Mouse (Mus musculus): ENCODE measurements at regions not wholly inside any gene's neighbourhood (a gene's known extent, or its start where the extent isn't known, plus 50 kb on each side); places are given as distances from the start of the nearest gene placed in this dataset.

GRCm38 (mm10) chr4:52341245-52341644 lies 97.8 kb upstream of the Smc2 start:
- Histone ChIP-seq H3K9me3 (replicated peaks; ENCODE audit: control insufficient read depth, low read length, poor library complexity, severe bottlenecking) (no peaks in the 10 kb centered on the region), H3K4me3 (ENCODE audit: low read depth, low read length) (no peak overlapping the region), H3K27ac (ENCODE audit: low read length) (no peak overlapping the region), H3K9ac (ENCODE audit: low read depth, low read length) (no peak overlapping the region), H3K4me1 (ENCODE audit: control insufficient read depth, insufficient read depth, low read length) (no peaks in the 10 kb centered on the region), H3K36me3 (ENCODE audit: control insufficient read depth, insufficient read depth, low read length) (no peaks in the 10 kb centered on the region), H3K27me3 (ENCODE audit: control insufficient read depth, insufficient read depth, low read depth, low read length) (no peaks in the 10 kb centered on the region), H3K4me2 (ENCODE audit: low read length) (no peak overlapping the region)
- no peak for ATAC-seq

- Histone ChIP-seq H3K27ac (ENCODE audit: low read length) (no peak overlapping the region), H3K9me3 (replicated peaks; ENCODE audit: control insufficient read depth, low read length, poor library complexity, severe bottlenecking) (0 out of 2 replicates have a peak, but pooled peaks cover 2% of the 10 kb centered on the region), H3K4me2 (ENCODE audit: low read length) (no peak overlapping the region), H3K4me3 (ENCODE audit: low read depth, low read length) (no peak overlapping the region), H3K9ac (ENCODE audit: low read depth, low read length) (no peak overlapping the region), H3K4me1 (ENCODE audit: control insufficient read depth, insufficient read depth, low read length) (no peaks in the 10 kb centered on the region), H3K27me3 (ENCODE audit: control insufficient read depth, insufficient read depth, low read depth, low read length) (no peaks in the 10 kb centered on the region), H3K36me3 (ENCODE audit: control insufficient read depth, insufficient read depth, low read length) (no peaks in the 10 kb centered on the region)
- ATAC-seq: no peak
- WGBS: 67% methylated on average over 6 of the region's 6 CpGs
Measured at GRCm38 (mm10) chr4:52361751-52362150, 77.3 kb upstream of the Smc2 start.

- H3K27ac ChIP-seq (ENCODE audit: low read length): no peak overlapping the region
- no peak overlapping the region for H3K4me3 ChIP-seq (ENCODE audit: low read depth, low read length)
- no peak overlapping the region for H3K9ac ChIP-seq (ENCODE audit: low read depth, low read length)
- H3K36me3 ChIP-seq (ENCODE audit: control insufficient read depth, insufficient read depth, low read length): no peaks in the 10 kb centered on the region
- 71% methylated on average over 4 of the region's 4 CpGs for WGBS
- no peaks in the 10 kb centered on the region for H3K4me1 ChIP-seq (ENCODE audit: control insufficient read depth, insufficient read depth, low read length)
- H3K9me3 ChIP-seq (replicated peaks; ENCODE audit: control insufficient read depth, low read length, poor library complexity, severe bottlenecking): 0 out of 2 replicates have a peak, but pooled peaks cover 2% of the 10 kb centered on the region
- H3K4me2 ChIP-seq (ENCODE audit: low read length): no peak overlapping the region
- ATAC-seq: no peak
- H3K27me3 ChIP-seq (ENCODE audit: control insufficient read depth, insufficient read depth, low read depth, low read length): no peaks in the 10 kb centered on the region
Measured at GRCm38 (mm10) chr4:52365866-52366265, 73.2 kb upstream of the Smc2 start.

GRCm38 (mm10) chr4:52368527-52368926 lies 70.5 kb upstream of the Smc2 start:
- Histone ChIP-seq H3K36me3 (ENCODE audit: control insufficient read depth, insufficient read depth, low read length) (no peaks in the 10 kb centered on the region), H3K4me2 (ENCODE audit: low read length) (no peak overlapping the region), H3K9ac (ENCODE audit: low read depth, low read length) (no peak overlapping the region), H3K9me3 (replicated peaks; ENCODE audit: control insufficient read depth, low read length, poor library complexity, severe bottlenecking) (0 out of 2 replicates have a peak, but pooled peaks cover 2% of the 10 kb centered on the region), H3K27ac (ENCODE audit: low read length) (no peak overlapping the region), H3K27me3 (ENCODE audit: control insufficient read depth, insufficient read depth, low read depth, low read length) (no peaks in the 10 kb centered on the region), H3K4me3 (ENCODE audit: low read depth, low read length) (no peak overlapping the region), H3K4me1 (ENCODE audit: control insufficient read depth, insufficient read depth, low read length) (no peaks in the 10 kb centered on the region)
- ATAC-seq: no peak
- WGBS: 91% methylated on average over 3 of the region's 3 CpGs
